Mouse (Mus musculus) embryonic fibroblast, embryonic 13.5 days (primary cell): ENCODE measurements around the gene Mrpl16.

Experiments
- CTCF ChIP-seq: IDR thresholded peaks from 2 replicates; pipeline ENCODE4 v1.5.1; 2011; ENCODE audit warnings: mild to moderate bottlenecking, control low read depth, low read length, moderate library complexity, borderline replicate concordance; ENCODE audit not compliant: insufficient read depth
- POLR2A ChIP-seq: IDR thresholded peaks from 2 replicates; pipeline ENCODE4 v1.6.1; 2011; ENCODE audit warnings: low read depth, mild to moderate bottlenecking, control low read depth, low read length, moderate library complexity

DNA sequence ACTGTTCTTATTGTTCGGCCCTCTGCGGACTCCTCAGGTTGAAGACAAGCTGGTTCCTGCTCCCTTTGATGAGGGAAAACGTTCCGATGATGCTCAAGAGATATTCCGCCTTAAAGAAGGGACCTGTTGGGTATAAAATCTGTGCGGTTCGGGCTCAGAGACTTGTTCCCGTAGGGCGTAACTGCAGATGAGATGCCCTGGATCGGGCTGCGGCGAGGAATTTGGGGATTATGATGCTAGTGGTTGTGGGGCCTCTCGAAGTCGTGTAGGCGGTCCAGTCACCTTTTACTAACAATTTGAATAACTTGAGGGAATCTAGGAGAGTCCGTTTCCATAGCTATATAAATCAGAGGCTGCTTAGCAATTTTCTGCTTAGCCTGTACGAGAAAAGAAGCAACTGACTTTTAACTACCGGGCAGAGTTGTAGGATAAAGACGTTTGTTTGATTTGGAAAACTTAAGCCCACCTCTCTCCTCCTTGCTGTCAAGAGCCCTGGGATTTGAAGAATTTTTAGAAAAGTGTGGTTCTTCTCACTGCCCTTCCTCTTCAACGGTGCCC is 49.0 kb downstream of the Mrpl16 start, which contains the start of gene Stx3:
- TF ChIP-seq CTCF (no peak), POLR2A (no peak)
